Mouse (Mus musculus) left cerebral cortex, postnatal 36 days (tissue): ENCODE data around the gene Mks1. TPM values are rescaled to one million over a fixed set of nuclear protein-coding genes. Genes with fewer than 3 reads are reported as not detected.

Experiments used
- DNase-seq, 2 experiments: peaks; one replicate each; pipeline ENCODE4 v3.0.0; 2021 to 2022; ENCODE audit warnings: low spot score in 2 of 2, mixed read lengths in 1 of 2
- intact Hi-C: fragments of 180-260 bp; cut with DNase I; formaldehyde crosslinking; loops from one replicate; pipeline ENCODE4 v1.15.1; 2025
- total RNA-seq, 2 experiments: library from RNA; stranded (reverse); gene quantifications; 2 replicates each; pipeline ENCODE4 v1.2.3; 2021

The Mks1 gene
- total RNA-seq, 2 experiments from 2014 or later = 4.0 to 8.0 TPM

- intact Hi-C loops = no loop called here
- DNase-seq = no peak
Observed at GRCm38 (mm10) chr11:87870096-87870495, 17.1 kb downstream of the Mks1 start.

- DNase-seq = no peak
- intact Hi-C loops = no loop called here
Observed at GRCm38 (mm10) chr11:87871766-87872165, 18.8 kb downstream of the Mks1 start.

GRCm38 (mm10) chr11:87875436-87875835, 22.4 kb downstream of the Mks1 start, which contains the start of gene Epx:
Gene Epx, minus strand, starts transcription at chr11:87875536.
- intact Hi-C loops = no loop called here
- no peak for DNase-seq

- intact Hi-C loops = no loop called here
Observed at GRCm38 (mm10) chr11:87879826-87880225, 26.8 kb downstream of the Mks1 start.

GRCm38 (mm10) chr11:87881714-87882113, 28.7 kb downstream of the Mks1 start:
- DNase-seq = no peak
- intact Hi-C loops = no loop called here

More at GRCm38 (mm10) chr11:87879826-87880225, 26.8 kb downstream of the Mks1 start:
- no peak for DNase-seq

GRCm38 (mm10) chr11:87883493-87883892, 30.5 kb downstream of the Mks1 start:
- no peak for DNase-seq

GRCm38 (mm10) chr11:87884856-87885255, 31.8 kb downstream of the Mks1 start:
- intact Hi-C loops = no loop called here
- DNase-seq = no peak

More at GRCm38 (mm10) chr11:87883493-87883892, 30.5 kb downstream of the Mks1 start:
- intact Hi-C loops = no loop called here

GRCm38 (mm10) chr11:87892168-87892567, 39.2 kb downstream of the Mks1 start, which contains the start of gene Olfr462:
Gene Olfr462, minus strand, starts transcription at chr11:87892268.
- no peak for DNase-seq
- intact Hi-C loops = no loop called here

- intact Hi-C loops = no loop called here
- DNase-seq = no peak
Observed at GRCm38 (mm10) chr11:87897287-87897686, 44.3 kb downstream of the Mks1 start, which contains the start of gene Olfr463. Gene Olfr463, minus strand, starts transcription at chr11:87897387.

- DNase-seq = no peak
- intact Hi-C loops = no loop called here
Observed at GRCm38 (mm10) chr11:87904331-87904730, 51.3 kb downstream of the Mks1 start.

Other genes starting within 250 kb of the Mks1 start
- gene Hsf5, start 236.1 kb upstream of the Mks1 start, total RNA-seq = under 1 TPM; 0.42 to 0.57 TPM
- gene Rnf43, start 190.5 kb upstream of the Mks1 start, total RNA-seq = 1 to 10 TPM; 2.8 to 2.9 TPM
- gene Supt4a, start 115.7 kb upstream of the Mks1 start, total RNA-seq = 10 to 100 TPM; 67.7 to 83.3 TPM
- 100 to 1,000 TPM; 158 to 214 TPM for gene Tspoap1, start 92.7 kb upstream of the Mks1 start, total RNA-seq
- not detected for gene Mpo, start 59.6 kb upstream of the Mks1 start, total RNA-seq
- gene Lpo, start 24.9 kb upstream of the Mks1 start, total RNA-seq = under 1 TPM; 0.29 to 0.39 TPM
- gene Epx, start 22.3 kb downstream of the Mks1 start, total RNA-seq = under 1 TPM in 1 of 2 experiments, not detected in 1; 0.17 TPM
- not detected for gene Olfr462, start 39.1 kb downstream of the Mks1 start, total RNA-seq
- gene Olfr463, start 44.2 kb downstream of the Mks1 start, total RNA-seq = not detected
- gene Olfr464, start 67.8 kb downstream of the Mks1 start, total RNA-seq = 1 to 10 TPM; 2.7 to 4.5 TPM
- gene Dynll2, start 134.3 kb downstream of the Mks1 start, total RNA-seq = 100 to 1,000 TPM; 539 to 592 TPM
- gene Srsf1, start 194.2 kb downstream of the Mks1 start, total RNA-seq = 100 to 1,000 TPM; 153 to 205 TPM
- 10 to 100 TPM; 24.4 to 26.2 TPM for gene Vezf1, start 215.1 kb downstream of the Mks1 start, total RNA-seq
- 10 to 100 TPM; 23.9 to 31.7 TPM for gene Cuedc1, start 244.8 kb downstream of the Mks1 start, total RNA-seq